Mouse (Mus musculus) cerebellum, postnatal 14 days (tissue): ENCODE results near the gene Utp11.

Experiments used
- DNase-seq, 2 experiments: peaks; one replicate each; pipeline ENCODE4 v3.0.0; 2021; ENCODE audit warnings: mixed read lengths in 2 of 2

Utp11 gene

GRCm38 (mm10) chr4:124670232-124670631 is 23.2 kb downstream of the Utp11 start:
- peak; percentile 17 to 33 for DNase-seq

GRCm38 (mm10) chr4:124668078-124668477 is 25.3 kb downstream of the Utp11 start:
- no peak for DNase-seq

DNA sequence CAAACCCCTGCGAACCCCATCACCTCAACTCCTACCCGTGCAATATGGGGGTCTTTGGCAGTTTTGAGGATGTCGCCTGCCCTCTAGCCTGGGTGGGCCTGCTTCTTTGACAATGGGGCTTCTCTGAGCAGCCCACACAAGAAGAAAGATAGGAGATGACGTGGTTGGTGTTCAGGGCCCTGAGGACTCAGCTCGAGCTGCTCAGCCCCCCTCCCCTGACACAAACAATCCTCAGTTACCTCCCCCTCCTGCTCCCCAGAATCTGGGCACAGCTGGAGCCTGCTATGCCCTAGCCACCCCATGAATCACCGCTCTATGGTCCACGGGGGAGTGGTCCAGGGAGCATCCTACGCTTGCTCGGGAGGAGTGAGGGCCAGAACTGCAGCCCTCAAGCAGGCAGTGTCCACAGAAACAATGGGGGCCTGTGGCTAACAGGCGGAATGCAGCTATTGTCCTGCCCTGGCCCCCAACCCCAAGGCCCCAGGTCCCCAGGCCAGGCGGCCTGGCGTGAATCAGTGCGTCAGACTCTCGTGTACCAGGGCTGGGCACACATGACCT is 25.8 kb downstream of the Utp11 start:
- DNase-seq = no peak

- DNase-seq = no peak
These were observed 28.8 kb downstream of the Utp11 start for GRCm38 (mm10) chr4:124664604-124665003.

- DNase-seq = no peak
These were observed 29.2 kb downstream of the Utp11 start for GRCm38 (mm10) chr4:124664185-124664584.

GRCm38 (mm10) chr4:124663034-124663433 is 30.4 kb downstream of the Utp11 start:
- DNase-seq = peak in 1 of 2 experiments; percentile 17

GRCm38 (mm10) chr4:124660603-124661002 is 32.8 kb downstream of the Utp11 start:
- DNase-seq = no peak

GRCm38 (mm10) chr4:124659251-124660217 is 33.9 kb downstream of the Utp11 start:
- peak in 1 of 2 experiments; percentile 21 for DNase-seq

DNA sequence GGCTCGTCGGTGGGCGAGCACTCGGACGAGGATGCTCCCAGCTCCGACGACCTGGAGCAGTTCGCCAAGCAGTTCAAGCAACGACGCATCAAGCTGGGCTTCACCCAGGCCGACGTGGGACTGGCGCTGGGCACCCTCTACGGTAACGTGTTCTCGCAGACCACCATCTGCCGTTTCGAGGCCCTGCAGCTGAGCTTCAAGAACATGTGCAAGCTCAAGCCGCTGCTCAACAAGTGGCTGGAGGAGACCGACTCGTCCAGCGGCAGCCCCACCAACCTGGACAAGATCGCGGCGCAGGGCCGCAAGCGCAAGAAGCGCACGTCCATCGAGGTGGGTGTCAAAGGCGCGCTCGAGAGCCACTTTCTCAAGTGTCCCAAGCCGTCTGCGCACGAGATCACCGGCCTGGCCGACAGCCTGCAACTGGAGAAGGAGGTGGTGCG is 35.0 kb downstream of the Utp11 start:
- peak in 1 of 2 experiments; percentile 21 for DNase-seq

DNA sequence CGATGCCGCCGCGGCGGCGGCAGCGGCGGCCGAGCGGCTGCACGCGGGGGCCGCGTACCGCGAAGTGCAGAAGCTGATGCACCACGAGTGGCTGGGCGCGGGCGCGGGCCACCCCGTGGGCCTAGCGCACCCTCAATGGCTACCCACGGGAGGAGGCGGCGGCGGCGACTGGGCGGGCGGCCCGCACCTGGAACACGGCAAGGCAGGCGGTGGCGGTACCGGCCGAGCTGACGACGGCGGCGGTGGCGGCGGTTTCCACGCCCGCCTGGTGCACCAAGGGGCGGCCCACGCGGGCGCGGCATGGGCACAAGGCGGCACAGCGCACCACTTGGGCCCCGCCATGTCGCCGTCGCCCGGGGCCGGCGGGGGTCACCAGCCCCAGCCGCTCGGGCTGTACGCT is 35.6 kb downstream of the Utp11 start:
- peak in 1 of 2 experiments; percentile 14 for DNase-seq

DNA sequence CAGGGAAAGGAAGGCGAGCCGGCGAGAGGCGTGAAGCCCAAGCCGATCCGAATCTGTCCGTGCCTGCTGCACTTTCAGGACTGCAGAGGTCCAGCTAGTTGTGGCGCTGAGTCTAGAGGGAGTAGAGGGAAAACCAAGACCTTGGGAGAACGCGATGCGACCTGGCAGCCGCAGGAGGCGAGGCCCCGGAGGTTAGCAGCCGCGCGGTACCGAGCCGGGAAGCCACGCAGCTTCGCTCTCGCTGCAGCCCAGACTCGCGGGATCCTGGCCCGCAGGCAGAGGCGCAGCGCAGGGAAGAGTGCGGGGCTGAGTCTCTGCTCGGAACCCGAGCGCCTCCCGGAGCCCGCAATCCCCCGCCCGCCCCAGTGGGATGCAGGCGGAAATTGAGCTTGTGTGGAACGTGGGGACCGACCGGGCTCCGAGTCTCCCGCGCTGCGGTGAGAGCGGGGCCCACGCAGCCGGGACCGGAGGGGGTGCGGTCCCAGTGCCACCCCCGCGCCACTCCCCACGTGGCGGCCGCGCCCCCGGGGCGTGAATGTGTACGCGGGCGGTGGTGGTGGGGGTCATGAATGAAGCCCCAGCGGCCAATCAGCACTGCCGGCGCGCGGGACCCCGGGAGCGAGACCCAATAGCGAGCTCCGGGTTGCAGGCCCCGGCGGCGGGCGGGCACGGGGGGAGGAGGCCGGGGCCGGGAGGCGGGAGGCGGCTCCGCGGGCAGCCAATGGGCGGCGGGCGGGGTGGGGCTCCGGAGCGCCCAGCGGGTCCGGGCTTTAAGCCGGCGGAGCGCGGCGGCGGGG is 36.3 kb downstream of the Utp11 start:
- peak; percentile 59 to 68 for DNase-seq

DNA sequence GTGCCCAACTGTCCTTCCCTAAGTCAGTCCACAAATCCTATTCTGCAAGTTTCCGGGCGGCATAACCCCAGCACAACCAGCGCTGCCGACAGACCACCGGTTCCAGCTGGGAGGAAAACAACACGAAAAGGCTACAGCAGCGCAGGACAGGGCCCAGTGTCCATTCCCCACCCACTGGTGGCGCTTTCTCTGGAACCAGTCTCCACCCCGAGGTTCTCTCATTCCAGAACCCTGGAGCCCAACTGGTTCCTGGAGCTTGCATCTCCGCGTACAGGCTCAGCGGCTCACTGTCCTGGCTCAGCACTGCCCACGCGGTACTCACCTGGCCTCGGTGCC is 36.9 kb downstream of the Utp11 start, which contains the start of gene Pou3f1:
Gene Pou3f1, plus strand, starts transcription at position 290 of the 336 bp plus-strand sequence.
- DNase-seq = peak in 1 of 2 experiments; percentile 35

DNA sequence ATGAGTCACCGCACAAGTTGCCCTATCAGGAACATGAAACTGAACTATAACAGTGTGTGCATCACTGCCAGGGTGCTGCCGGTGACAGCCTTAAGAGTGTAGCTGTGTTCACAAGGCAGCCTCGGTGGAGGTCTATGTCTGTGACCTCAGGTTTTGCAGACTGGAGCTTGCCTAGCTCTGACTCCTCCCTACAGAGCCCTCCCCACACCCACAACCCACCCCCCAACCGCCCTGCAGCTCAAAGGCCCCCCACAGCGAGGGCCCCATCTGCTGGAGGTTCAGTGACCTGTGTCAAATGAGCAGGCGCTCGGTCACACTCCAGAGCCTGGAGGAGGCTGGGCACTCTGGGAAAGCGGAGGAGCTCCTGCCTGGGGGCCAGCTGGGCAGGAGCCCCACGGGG is 40.5 kb downstream of the Utp11 start:
- DNase-seq = peak; percentile 20 to 39

- no peak for DNase-seq
These were observed 45.5 kb downstream of the Utp11 start for GRCm38 (mm10) chr4:124647909-124648308.

DNA sequence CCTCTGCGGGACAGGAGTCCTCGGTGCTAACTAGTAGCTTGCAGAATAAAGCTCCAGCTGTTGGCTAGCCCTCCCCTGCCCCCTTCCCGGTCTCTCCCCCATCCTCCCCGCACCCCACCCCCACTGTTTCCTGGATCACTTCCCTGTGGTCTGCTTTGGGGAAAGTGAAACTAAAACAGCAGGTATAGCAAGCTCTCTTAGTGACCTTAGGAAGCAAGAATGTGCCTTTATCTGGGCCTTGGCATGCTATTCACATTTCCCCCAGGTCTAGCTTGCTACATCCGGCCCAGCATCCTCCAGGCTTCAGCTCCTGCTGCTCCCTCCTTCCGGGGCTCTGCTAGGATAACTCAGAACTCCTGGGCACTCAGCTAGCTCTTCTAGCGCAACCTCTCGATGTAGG is 46.8 kb downstream of the Utp11 start:
- no peak for DNase-seq

DNA sequence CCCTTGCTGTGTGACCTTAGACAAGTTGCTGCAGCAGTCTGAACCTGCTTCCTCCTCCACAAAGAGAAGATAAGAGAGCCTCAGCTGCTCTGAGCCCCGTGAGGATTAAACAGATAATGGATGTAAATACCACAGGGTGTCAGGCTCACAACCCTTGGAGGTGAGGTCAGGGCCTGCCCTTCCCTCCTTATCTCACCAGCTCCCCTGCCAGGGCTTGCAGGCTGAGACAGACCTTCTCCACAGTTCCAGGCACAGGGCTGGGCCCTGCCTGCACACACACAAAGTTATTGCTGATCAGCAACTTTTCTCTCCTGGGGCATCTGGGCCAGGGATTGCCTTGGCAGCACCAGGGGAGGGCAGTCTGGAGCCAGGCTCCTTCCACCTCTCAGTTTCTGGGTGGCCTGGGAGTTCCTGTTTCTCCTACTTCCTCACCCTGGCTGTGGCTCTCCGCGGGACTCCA is 48.4 kb downstream of the Utp11 start:
- DNase-seq = no peak

DNA sequence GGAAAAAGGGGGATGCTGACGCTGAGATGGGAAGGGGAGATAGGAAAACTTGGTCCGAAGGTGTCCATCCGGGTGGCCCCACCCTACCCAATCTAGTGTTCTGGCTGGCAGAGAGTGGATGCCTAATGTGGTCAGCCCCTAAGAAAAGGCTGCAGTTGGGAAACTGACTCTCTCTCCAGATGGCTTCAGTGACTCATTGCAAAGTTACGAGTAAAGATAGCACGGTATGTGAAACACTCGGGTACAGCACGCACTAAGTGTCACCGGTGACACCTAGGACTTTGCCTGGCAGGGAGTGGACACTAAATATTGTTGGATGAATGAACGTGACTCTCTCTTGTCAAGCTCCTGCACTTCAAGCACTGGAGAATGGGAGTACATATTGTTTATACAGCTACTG is 49.5 kb downstream of the Utp11 start:
- no peak for DNase-seq

DNA sequence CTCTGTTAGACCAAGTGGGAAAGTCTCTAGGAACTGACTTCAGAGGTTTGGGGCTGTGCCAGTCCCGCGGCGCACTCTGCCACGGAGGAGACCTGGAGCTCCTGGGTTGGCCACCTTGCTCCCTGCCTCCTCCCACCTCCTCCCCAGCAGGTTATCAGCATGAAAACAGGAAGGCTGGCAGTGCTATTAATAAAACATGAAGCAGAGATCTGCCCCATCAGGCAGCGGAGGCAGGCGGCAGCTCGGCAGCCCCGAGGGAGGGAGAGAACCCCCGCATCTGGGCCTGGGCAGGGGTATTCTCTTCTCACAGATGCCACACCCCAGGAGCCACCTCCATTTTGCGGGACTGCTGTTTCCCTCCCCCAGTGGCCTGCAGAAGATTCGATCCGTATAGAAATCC is 53.7 kb downstream of the Utp11 start:
- DNase-seq = no peak

- DNase-seq = no peak
These were observed 60.1 kb downstream of the Utp11 start for GRCm38 (mm10) chr4:124633281-124633680.

DNA sequence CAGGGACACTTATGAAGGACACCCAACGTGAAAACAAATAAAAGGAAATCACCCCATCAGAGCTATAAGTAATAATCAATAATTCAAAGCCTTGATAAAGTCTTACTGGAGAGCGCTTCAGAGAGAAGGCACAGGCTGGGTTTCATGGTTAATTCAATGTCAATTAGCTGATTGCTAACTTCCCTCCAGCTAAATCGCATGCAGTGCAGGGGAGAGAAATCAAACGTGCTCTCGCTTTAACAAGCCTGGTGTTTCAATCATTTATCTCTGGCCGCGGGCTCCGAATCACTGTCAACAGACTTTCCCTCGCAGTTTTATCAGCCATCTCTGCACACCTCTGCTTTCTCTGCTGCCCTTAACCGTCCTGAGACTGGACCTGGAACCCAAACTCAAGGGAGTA is 60.5 kb downstream of the Utp11 start:
- no peak for DNase-seq

DNA sequence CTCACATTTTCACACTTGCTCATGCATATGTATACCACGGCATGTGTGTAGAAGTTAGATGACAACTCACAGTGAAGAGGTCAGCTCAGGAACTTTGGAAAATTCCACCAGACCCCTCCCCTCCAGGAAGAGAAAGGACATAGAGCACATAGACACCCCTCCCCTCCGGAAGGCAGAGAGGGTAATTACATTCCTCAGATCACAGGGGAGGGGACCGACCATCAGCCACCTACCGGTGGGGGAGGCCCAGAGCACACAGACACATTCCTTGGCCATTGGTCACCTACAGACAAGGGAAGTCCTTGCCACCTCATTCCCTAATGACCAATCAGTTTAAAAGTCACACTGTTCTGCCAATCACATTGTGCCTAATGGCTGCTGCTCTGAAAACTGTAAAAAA is 61.9 kb downstream of the Utp11 start:
- DNase-seq = no peak
